Mouse (Mus musculus) embryo, embryonic 11 days (tissue): ENCODE data around the gene Parp8.

ENCODE experiments used
- DNase-seq: peaks from one replicate; pipeline ENCODE4 v3.0.0-alpha.2; 2015

Gene Parp8

DNA sequence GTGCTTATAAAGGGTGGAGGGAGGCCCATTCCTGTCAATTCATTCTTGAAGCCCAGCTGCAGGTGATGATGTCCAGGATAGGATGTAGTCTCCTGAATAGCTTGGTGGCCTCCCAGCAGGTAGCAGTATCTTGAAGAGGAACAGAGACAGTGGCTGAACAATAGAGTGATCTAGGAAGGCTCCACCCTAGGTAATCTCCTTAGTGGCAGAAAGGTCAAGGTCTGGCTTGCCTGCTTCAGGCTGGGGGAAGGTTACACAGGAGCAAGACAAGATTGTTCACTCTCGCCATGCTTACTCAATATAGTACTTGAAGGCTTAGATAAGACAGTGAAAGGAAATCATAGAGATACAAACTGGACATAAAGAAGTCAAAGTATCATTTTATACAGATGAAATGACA is 213.9 kb downstream of the Parp8 start:
- no peak for DNase-seq
